Mouse (Mus musculus): ENCODE measurements around the gene Zbtb22. TPM values are rescaled to one million over a fixed set of nuclear protein-coding genes. Genes with fewer than 3 reads are reported as not detected.

The Zbtb22 gene
- polyA plus RNA-seq, 1 experiment: 26.3 TPM

- Histone ChIP-seq H3K27ac (ENCODE audit: control insufficient read depth, insufficient read depth, low read depth, low read length, poor library complexity) (no peak overlapping the region), H3K4me1 (ENCODE audit: control insufficient read depth, insufficient read depth, low read length) (no peaks in the 10 kb centered on the region; the same call in 1 of the 2 replicates), H3K4me3 (replicated peaks; ENCODE audit: control insufficient read depth, low read depth, low read length) (no peak overlapping the region)
- whole genome bisulfite sequencing: 80% methylated on average over 10 of the region's 10 CpGs
- no peak for TF ChIP-seq POLR2A (IDR thresholded peaks at IDR 0.05; ENCODE audit: borderline replicate concordance, control insufficient read depth, low read depth, low read length)
- TF ChIP-seq CTCF (IDR thresholded peaks at IDR 0.05; ENCODE audit: control insufficient read depth, insufficient read depth, low read length): peak; percentile 46
These were observed 9.0 kb downstream of the Zbtb22 start for GRCm38 (mm10) chr17:33924577-33925283.

GRCm38 (mm10) chr17:33925406-33926116 is 9.9 kb downstream of the Zbtb22 start:
- Histone ChIP-seq H3K27ac (ENCODE audit: control insufficient read depth, insufficient read depth, low read depth, low read length, poor library complexity) (no peak overlapping the region), H3K4me1 (ENCODE audit: control insufficient read depth, insufficient read depth, low read length) (no peaks in the 10 kb centered on the region; the same call in 1 of the 2 replicates), H3K4me3 (replicated peaks; ENCODE audit: control insufficient read depth, low read depth, low read length) (no peak overlapping the region)
- TF ChIP-seq CTCF (IDR thresholded peaks at IDR 0.05; ENCODE audit: control insufficient read depth, insufficient read depth, low read length): no peak
- TF ChIP-seq POLR2A (IDR thresholded peaks at IDR 0.05; ENCODE audit: borderline replicate concordance, control insufficient read depth, low read depth, low read length): no peak
- 90% methylated on average over 21 of the region's 21 CpGs for WGBS

- no peak for TF ChIP-seq POLR2A (IDR thresholded peaks at IDR 0.05; ENCODE audit: borderline replicate concordance, control insufficient read depth, low read depth, low read length)
- peak; percentile 17; the same call in 1 of the 2 replicates for TF ChIP-seq CTCF (IDR thresholded peaks at IDR 0.05; ENCODE audit: control insufficient read depth, insufficient read depth, low read length)
- Histone ChIP-seq H3K27ac (ENCODE audit: control insufficient read depth, insufficient read depth, low read depth, low read length, poor library complexity) (no peak overlapping the region), H3K4me3 (replicated peaks; ENCODE audit: control insufficient read depth, low read depth, low read length) (no peak overlapping the region), H3K4me1 (ENCODE audit: control insufficient read depth, insufficient read depth, low read length) (no peaks in the 10 kb centered on the region; the same call in 1 of the 2 replicates)
- whole genome bisulfite sequencing: 83% methylated on average over 17 of the region's 17 CpGs
These were observed 10.7 kb downstream of the Zbtb22 start for GRCm38 (mm10) chr17:33926207-33926932.

DNA sequence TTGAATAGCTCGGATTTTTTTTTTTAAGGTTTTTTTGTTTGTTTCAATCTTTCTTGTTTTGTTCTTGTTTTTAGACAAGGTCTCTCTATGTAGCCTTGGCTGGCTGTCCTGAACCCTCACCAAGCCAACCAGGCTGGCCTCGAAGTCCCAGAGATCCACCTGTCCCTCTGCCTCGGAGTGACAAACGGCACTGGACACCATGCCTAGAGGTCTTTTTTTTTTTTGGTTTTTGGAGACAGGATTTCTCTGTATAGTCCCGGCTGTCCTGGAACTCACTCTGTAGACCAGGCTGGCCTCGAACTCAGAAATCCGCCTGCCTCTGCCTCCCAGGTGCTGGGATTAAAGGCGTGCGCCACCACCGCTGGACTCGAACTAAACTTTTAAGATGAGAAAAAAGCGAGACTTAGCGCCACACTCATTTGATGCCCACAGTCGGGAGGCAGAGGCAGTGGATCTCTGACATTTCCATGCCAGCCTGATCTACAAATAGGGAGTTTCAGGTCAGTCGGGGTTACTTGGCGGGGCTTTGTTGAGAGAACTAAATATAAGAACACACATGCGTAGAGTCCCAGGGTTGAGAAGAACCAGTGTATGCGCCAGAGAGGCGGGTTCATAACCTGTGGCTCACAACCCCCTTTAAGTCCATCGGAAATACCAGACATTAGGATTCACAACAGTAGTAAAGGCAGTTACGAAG is 12.7 kb downstream of the Zbtb22 start:
- TF ChIP-seq CTCF (IDR thresholded peaks at IDR 0.05; ENCODE audit: control insufficient read depth, insufficient read depth, low read length) (no peak), POLR2A (IDR thresholded peaks at IDR 0.05; ENCODE audit: borderline replicate concordance, control insufficient read depth, low read depth, low read length) (no peak)
- Histone ChIP-seq H3K4me1 (ENCODE audit: control insufficient read depth, insufficient read depth, low read length) (no peaks in the 10 kb centered on the region), H3K27ac (ENCODE audit: control insufficient read depth, insufficient read depth, low read depth, low read length, poor library complexity) (no peak overlapping the region), H3K4me3 (replicated peaks; ENCODE audit: control insufficient read depth, low read depth, low read length) (peak overlapping the region; percentile 69)
- 72% methylated on average over 21 of the region's 21 CpGs for WGBS

DNA sequence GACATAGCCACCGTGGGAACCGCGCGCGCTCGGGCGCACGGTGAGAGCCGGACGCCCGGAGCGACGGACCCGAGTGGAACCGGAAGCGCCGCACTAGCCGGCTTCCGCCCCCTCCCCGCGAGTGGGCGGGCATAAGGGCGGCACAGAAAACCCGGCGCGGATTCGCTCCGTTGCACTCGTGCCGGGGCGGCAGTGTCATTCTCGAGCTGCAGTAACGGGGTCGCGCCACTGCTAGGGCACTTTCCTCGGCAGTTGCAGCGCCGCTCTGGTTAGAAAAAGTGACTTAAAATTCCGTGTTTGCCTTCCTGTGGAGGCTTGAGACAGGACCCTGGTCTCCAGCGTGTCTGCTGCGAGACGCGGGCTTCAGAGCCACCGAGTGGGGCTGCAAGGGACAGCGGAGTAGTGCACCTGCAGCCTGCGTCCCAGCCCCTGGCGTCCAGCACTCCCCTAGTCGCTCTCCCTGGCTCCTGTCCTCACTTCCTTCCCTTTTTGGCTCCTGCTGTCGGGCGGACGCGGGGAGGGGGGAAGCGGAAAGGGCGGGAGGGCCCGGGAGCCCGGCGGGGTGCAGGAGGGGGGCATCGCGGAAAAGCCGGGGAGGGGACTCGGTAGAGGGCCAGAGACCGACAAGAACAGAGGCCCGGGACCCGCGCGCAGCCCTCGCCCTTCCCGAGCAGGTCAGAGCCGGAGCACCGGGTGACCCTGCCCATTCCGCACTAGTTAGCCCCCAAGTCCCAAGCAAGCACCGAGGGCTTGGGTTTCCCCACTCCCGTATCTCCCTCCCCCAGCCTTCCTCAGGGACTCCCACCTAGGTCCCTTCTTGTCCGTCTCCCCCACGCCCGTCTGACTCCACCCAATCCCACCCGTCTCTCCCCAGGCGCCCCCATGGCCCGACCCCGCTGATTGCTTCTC is 13.9 kb downstream of the Zbtb22 start, which contains the start of gene Rgl2:
Rgl2 (plus strand) TSS at position 173 of the 909 bp plus-strand sequence.
- no peaks in the 10 kb centered on the region; the same call in 1 of the 2 replicates for H3K4me1 ChIP-seq (ENCODE audit: control insufficient read depth, insufficient read depth, low read length)
- H3K4me3 ChIP-seq (replicated peaks; ENCODE audit: control insufficient read depth, low read depth, low read length): peak within 1 kb of the TSS; percentile 93
- 0 out of 2 replicates have a peak, but pooled peaks have one; percentile 8 for TF ChIP-seq CTCF (IDR thresholded peaks at IDR 0.05; ENCODE audit: control insufficient read depth, insufficient read depth, low read length)
- TF ChIP-seq POLR2A (IDR thresholded peaks at IDR 0.05; ENCODE audit: borderline replicate concordance, control insufficient read depth, low read depth, low read length): peak; percentile 57; the same call in 1 of the 2 replicates
- peak within 1 kb of the TSS; percentile 99 for H3K27ac ChIP-seq (ENCODE audit: control insufficient read depth, insufficient read depth, low read depth, low read length, poor library complexity)
- 1% methylated on average over 79 of the region's 80 CpGs for WGBS

DNA sequence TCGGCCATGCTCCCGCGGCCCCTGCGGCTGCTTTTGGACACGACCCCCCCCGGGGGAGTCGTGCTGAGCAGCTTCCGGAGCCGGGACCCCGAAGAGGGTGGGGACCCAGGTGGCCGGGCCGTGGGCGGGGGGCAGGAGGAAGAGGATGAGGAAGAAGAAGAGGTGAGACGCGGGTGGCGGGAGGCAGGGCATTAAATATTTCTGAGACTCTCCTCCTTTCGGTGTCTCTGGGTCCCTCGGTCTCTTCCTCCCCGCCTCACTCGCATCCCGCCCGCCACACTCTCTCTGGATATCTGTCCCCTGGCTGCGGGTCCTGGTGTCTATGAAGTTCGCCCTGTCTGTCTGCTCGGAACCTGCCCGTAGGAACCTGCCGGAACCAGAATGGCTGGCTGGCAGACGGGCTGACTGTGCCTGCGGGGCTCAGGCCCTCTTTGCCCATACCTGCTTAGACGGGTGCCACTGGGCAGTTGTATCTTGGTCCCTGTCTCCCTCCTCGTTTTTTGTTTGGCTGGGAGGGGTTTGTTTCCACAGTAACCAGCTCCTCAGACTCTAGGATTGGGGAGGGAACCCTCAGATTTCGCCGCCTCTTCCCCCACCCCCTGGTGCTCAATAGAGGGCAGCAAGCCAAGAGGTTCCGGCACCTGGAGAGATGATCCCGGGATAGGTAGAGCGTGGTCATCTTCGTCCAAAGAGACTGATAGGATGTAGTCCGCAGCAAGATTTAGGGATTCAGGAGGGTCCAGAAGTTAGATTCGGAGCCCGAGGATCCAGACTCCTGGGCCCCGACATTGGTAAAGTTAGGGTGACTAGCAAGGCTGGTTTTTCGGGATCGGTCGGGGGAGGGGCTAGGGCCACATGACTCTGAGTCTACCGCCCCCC is 14.8 kb downstream of the Zbtb22 start:
- peak overlapping the region; percentile 99 for H3K27ac ChIP-seq (ENCODE audit: control insufficient read depth, insufficient read depth, low read depth, low read length, poor library complexity)
- no peaks in the 10 kb centered on the region; the same call in 1 of the 2 replicates for H3K4me1 ChIP-seq (ENCODE audit: control insufficient read depth, insufficient read depth, low read length)
- H3K4me3 ChIP-seq (replicated peaks; ENCODE audit: control insufficient read depth, low read depth, low read length): peak overlapping the region; percentile 93
- TF ChIP-seq CTCF (IDR thresholded peaks at IDR 0.05; ENCODE audit: control insufficient read depth, insufficient read depth, low read length) (no peak), POLR2A (IDR thresholded peaks at IDR 0.05; ENCODE audit: borderline replicate concordance, control insufficient read depth, low read depth, low read length) (no peak)
- under 1% methylated on average over 45 of the region's 45 CpGs for WGBS
